Comparison of ENCODE assay signal across 25 mouse cellular contexts in the genomic region with DNA sequence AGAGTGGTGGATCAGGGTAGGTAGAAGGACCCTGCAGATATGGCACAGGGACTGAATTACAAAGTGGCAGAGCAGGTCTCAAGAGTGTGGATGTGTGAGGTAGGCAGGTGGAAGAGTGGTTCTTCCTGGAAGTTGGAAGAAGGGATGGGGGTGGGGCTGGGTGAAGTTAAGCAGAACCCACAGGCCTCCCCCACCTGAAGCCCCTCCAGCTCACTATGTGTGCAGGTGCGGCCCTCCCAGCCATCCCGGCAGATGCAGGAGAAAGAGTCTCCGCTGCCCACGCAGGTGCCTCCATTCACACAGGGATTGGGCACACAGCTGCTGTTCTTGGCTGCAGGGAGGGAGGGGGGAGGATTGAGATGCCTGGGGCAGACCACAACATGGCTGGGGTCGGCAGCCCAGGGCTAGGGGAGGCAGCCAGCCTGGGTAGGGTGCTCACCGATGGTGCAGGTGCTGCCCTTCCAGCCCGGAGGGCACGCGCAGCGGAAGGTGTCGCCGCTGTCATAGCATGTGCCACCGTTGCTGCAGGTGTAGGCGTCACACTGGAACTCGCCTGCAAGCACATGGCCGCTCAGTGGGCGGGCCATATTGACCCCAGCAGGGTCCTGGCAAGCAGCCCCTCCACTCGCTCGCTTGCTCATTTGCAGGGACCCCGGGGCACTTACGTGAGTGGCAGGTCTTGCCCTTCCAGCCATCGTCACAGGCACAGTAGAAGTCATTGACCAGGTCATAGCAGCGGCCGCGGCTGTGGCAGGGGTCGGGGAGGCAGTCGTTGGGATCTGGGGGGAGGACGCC. TPM values are rescaled to one million over a fixed set of nuclear protein-coding genes. Genes with fewer than 3 reads are reported as not detected.
A peak's percentile ranks its signal among the peaks of the same experiment; 100 is the strongest.
DNase-seq lines count a peak whose midpoint lies in the region; TF ChIP-seq lines count a peak whose summit lies in the region.
"Had no signal": no experiment of that assay in that cellular context is flagged by ENCODE, and none has a peak within 500 bp of the region (broad histone marks: within the 10 kb centered on the region; RNA-seq: fewer than 3 reads in every experiment).

No protein-coding gene starts in this region.

- no peak for TF ChIP-seq CTCF in lung, adult 2 months (IDR thresholded peaks at IDR 0.05; ENCODE audit: insufficient read depth, low read length)

- TF ChIP-seq POLR2A in lung, adult 2 months (IDR thresholded peaks at IDR 0.05; ENCODE audit: borderline replicate concordance, extremely low read depth, low read depth, low read length): no peak

- 86% methylated on average over 28 of the region's 28 CpGs for WGBS in lung, adult 2 months

- intact Hi-C loops in left cerebral cortex, postnatal 4 days (cut with DNase I): no loop called here
- intact Hi-C loops in left cerebral cortex, postnatal 14 days (cut with DNase I): no loop called here

- no peak overlapping the region for H3K4me3 ChIP-seq in lung, adult 2 months (replicated peaks; ENCODE audit: extremely low read depth, low read depth, low read length)
- H3K4me3 ChIP-seq: forebrain, embryonic 10.5 days; heart, embryonic 13.5 days; midbrain, embryonic 13.5 days had no signal

- H3K4me1 ChIP-seq in lung, adult 2 months (ENCODE audit: control insufficient read depth, insufficient read depth, low read length): 0 out of 2 replicates have a peak, but pooled peaks cover 2% of the 10 kb centered on the region

- DNase-seq in left cerebral cortex, postnatal 4 days: peak; percentile 66
- no peak for DNase-seq in left cerebral cortex, postnatal 14 days (ENCODE audit: low spot score in 2 of 2)
- peak; percentile 59 for DNase-seq in cerebellum, adult 11-12 months
- DNase-seq in cerebellum, adult 8-10 months: peak; percentile 34
- peak; percentile 50 to 65 for DNase-seq in cerebellum, postnatal 36 days
- no peak for DNase-seq in lung, adult 2 months
- DNase-seq in yolk sac, embryonic 10.5 days (ENCODE audit: low spot score): no peak
- DNase-seq: adrenal gland, adult 2 months; B cell, adult 2 months; gastrocnemius, postnatal 14 days; heart, adult 18-20 months; heart, postnatal 14 days; kidney, adult 2 months; liver, postnatal 0 days; lung, postnatal 10 days; right cerebral cortex, postnatal 14 days; spleen, adult 18-20 months had no signal

RNA-seq across cellular contexts. Expression of gene Jag2, which starts 16.4 kb away (rescaled TPM):
- total RNA-seq in left cerebral cortex, postnatal 4 days (2021): 10 to 100 TPM; 76.5 to 97.2 TPM
- 10 to 100 TPM; 60.2 to 61.2 TPM for total RNA-seq in left cerebral cortex, postnatal 14 days (2021)
- polyA plus RNA-seq in lung, adult 2 months (2012; rRNA removed): 54.0 and 62.8 TPM in 2 replicates

RNA-seq across cellular contexts. Expression of gene Nudt14, which starts 28.8 kb away (rescaled TPM):
- 10 to 100 TPM; 12.5 to 16.7 TPM for total RNA-seq in left cerebral cortex, postnatal 4 days (2021)
- total RNA-seq in left cerebral cortex, postnatal 14 days (2021): 10 to 100 TPM in 1 of 2 experiments, 1 to 10 TPM in 1; 9.5 to 11.0 TPM
- polyA plus RNA-seq in lung, adult 2 months (2012; rRNA removed): 43.4 and 47.4 TPM in 2 replicates

RNA-seq across cellular contexts. Expression of gene Gpr132, which starts 45.1 kb away (rescaled TPM):
- not detected for total RNA-seq in left cerebral cortex, postnatal 4 days (2021)
- not detected for total RNA-seq in left cerebral cortex, postnatal 14 days (2021)
- polyA plus RNA-seq in lung, adult 2 months (2012; rRNA removed): 9.2 and 12.9 TPM in 2 replicates
- total RNA-seq: layer of hippocampus, postnatal 10 days had no signal
- polyA plus RNA-seq: forebrain, embryonic 16.5 days; hindbrain, embryonic 14.5 days; limb, embryonic 11.5 days; midbrain, embryonic 13.5 days; neural tube, embryonic 11.5 days had no signal

Comparison
In these comparisons a context has a peak if more than half of its experiments do, and no peak if none do; other contexts are left out.
1. DNase-seq: peak in left cerebral cortex, postnatal 4 days (single experiment), cerebellum, adult 11-12 months (single experiment), cerebellum, adult 8-10 months (single experiment) and cerebellum, postnatal 36 days (2 of 2); none in left cerebral cortex, postnatal 14 days (0 of 2), lung, adult 2 months (single experiment) and yolk sac, embryonic 10.5 days (single experiment).